Mouse (Mus musculus) MEL (cell line): Measurements from ENCODE around the gene 1700003F12Rik. TPM values are rescaled to one million over a fixed set of nuclear protein-coding genes. Genes with fewer than 3 reads are reported as not detected.

Experiments used
- DNase-seq: peaks from one replicate; pipeline ENCODE4 v3.0.0; 2011; ENCODE audit warnings: low read depth, low spot score
- H3K27ac ChIP-seq: 2 replicates; pipeline ENCODE4 v1.5.1; 2012; ENCODE audit warnings: low read depth, mild to moderate bottlenecking, control low read depth, low read length, moderate library complexity; ENCODE audit not compliant: control insufficient read depth
- H3K27me3 ChIP-seq, 2 experiments: fragments of 150-350 bp in 1 of 2; sonication (generic) in 1 of 2; 2 replicates each; pipeline ENCODE4 v1.6.1; 2012; ENCODE audit warnings: low read length in 2 of 2, mild to moderate bottlenecking in 2 of 2, improper control_type of control experiment in 1 of 2, moderate library complexity in 1 of 2; ENCODE audit not compliant: insufficient read depth in 2 of 2, control insufficient read depth in 1 of 2
- H3K36me3 ChIP-seq, 2 experiments: 2 replicates each; pipeline ENCODE4 v1.6.1; 2012 to 2014; ENCODE audit warnings: low read length in 2 of 2, improper control_type of control experiment in 1 of 2, inconsistent platforms in 1 of 2, mild to moderate bottlenecking in 1 of 2; ENCODE audit not compliant: insufficient read depth in 2 of 2, control insufficient read depth in 1 of 2
- H3K4me1 ChIP-seq, 2 experiments: fragments of 150-350 bp in 1 of 2; sonication (generic) in 1 of 2; 2 replicates each; pipeline ENCODE4 v1.6.1; 2012; ENCODE audit warnings: low read length in 2 of 2, improper control_type of control experiment in 1 of 2, mild to moderate bottlenecking in 1 of 2; ENCODE audit not compliant: insufficient read depth in 2 of 2, control insufficient read depth in 1 of 2
- H3K4me3 ChIP-seq, 2 experiments: fragments of 150-350 bp in 1 of 2; sonication (generic) in 1 of 2; 2 replicates each; pipeline ENCODE4 v1.5.1; 2012; ENCODE audit warnings: low read depth in 2 of 2, low read length in 2 of 2, mild to moderate bottlenecking in 2 of 2, moderate library complexity in 2 of 2, control low read depth in 1 of 2, improper control_type of control experiment in 1 of 2; ENCODE audit not compliant: control insufficient read depth in 1 of 2, insufficient read depth in 1 of 2
- H3K79me2 ChIP-seq: 2 replicates; pipeline ENCODE4 v1.6.1; 2012; ENCODE audit warnings: mild to moderate bottlenecking, low read length, moderate library complexity; ENCODE audit not compliant: control insufficient read depth, poor library complexity, insufficient read depth
- H3K9ac ChIP-seq: 2 replicates; pipeline ENCODE4 v1.6.1; 2012; ENCODE audit warnings: low read depth, mild to moderate bottlenecking, control low read depth, low read length, moderate library complexity; ENCODE audit not compliant: control insufficient read depth, poor library complexity, severe bottlenecking
- H3K9me3 ChIP-seq: fragments of 150-350 bp; sonication (generic); replicated peaks from 2 replicates; pipeline ENCODE4 v1.6.1; 2012; ENCODE audit warnings: mild to moderate bottlenecking, low read length, improper control_type of control experiment, moderate library complexity; ENCODE audit not compliant: insufficient read depth
- CHD1 ChIP-seq: IDR thresholded peaks from 2 replicates; pipeline ENCODE4 v1.6.1; 2012; ENCODE audit warnings: low read depth, mild to moderate bottlenecking, inconsistent platforms, low read length, improper control_type of control experiment
- CTCF ChIP-seq, 3 experiments: IDR thresholded peaks in 2 of 3; conservative IDR thresholded peaks in 1 of 3; 2 replicates each; pipeline ENCODE4 v1.5.1; 2011 to 2012; ENCODE audit warnings: low read length in 3 of 3, low read depth in 2 of 3, mild to moderate bottlenecking in 2 of 3, improper control_type of control experiment in 1 of 3, inconsistent platforms in 1 of 3, mixed read lengths in 1 of 3, moderate library complexity in 1 of 3; ENCODE audit not compliant: control insufficient read depth in 1 of 3, insufficient read depth in 1 of 3, poor library complexity in 1 of 3, severe bottlenecking in 1 of 3
- E2F4 ChIP-seq: IDR thresholded peaks from 2 replicates; pipeline ENCODE4 v1.6.1; 2011; ENCODE audit warnings: low read depth, low read length, improper control_type of control experiment, borderline replicate concordance
- ELF1 ChIP-seq: IDR thresholded peaks from 2 replicates; pipeline ENCODE4 v1.6.1; 2014; ENCODE audit warnings: low read depth, mild to moderate bottlenecking, inconsistent platforms, low read length, improper control_type of control experiment, moderate library complexity
- GABPA ChIP-seq: IDR thresholded peaks from 2 replicates; pipeline ENCODE4 v1.6.1; 2012; ENCODE audit warnings: low read depth, mild to moderate bottlenecking, inconsistent platforms, low read length, improper control_type of control experiment, moderate library complexity
- MAX ChIP-seq: IDR thresholded peaks from 2 replicates; pipeline ENCODE4 v1.6.1; 2011; ENCODE audit warnings: low read length, improper control_type of control experiment
- MEF2A ChIP-seq: IDR thresholded peaks from 2 replicates; pipeline ENCODE4 v1.6.1; 2014; ENCODE audit warnings: low read depth, mild to moderate bottlenecking, inconsistent platforms, low read length, improper control_type of control experiment; ENCODE audit not compliant: poor library complexity, insufficient replicate concordance, severe bottlenecking; ENCODE audit errors: extremely low read depth
- NELFE ChIP-seq: IDR thresholded peaks from 2 replicates; pipeline ENCODE4 v1.6.1; 2011; ENCODE audit warnings: low read depth, low read length, improper control_type of control experiment
- POLR2A ChIP-seq, 2 experiments: IDR thresholded peaks; 2 replicates each; pipeline ENCODE4 v1.6.1; 2011 to 2012; ENCODE audit warnings: low read length in 2 of 2, mild to moderate bottlenecking in 2 of 2, control low read depth in 1 of 2, improper control_type of control experiment in 1 of 2, low read depth in 1 of 2, moderate library complexity in 1 of 2; ENCODE audit not compliant: control insufficient read depth in 1 of 2, insufficient read depth in 1 of 2, poor library complexity in 1 of 2
- POLR2AphosphoS2 ChIP-seq: IDR thresholded peaks from 2 replicates; pipeline ENCODE4 v1.6.1; 2011; ENCODE audit warnings: low read length, improper control_type of control experiment
- RCOR1 ChIP-seq: IDR thresholded peaks from 2 replicates; pipeline ENCODE4 v1.6.1; 2012; ENCODE audit warnings: low read depth, mild to moderate bottlenecking, inconsistent platforms, low read length, improper control_type of control experiment
- SMC3 ChIP-seq: IDR thresholded peaks from 2 replicates; pipeline ENCODE4 v1.6.1; 2011; ENCODE audit warnings: low read depth, low read length, improper control_type of control experiment
- TAL1 ChIP-seq: IDR thresholded peaks from 2 replicates; pipeline ENCODE4 v1.6.1; 2012; ENCODE audit warnings: mild to moderate bottlenecking, inconsistent platforms, low read length, moderate library complexity, mixed read lengths
- USF1 ChIP-seq: IDR thresholded peaks from 2 replicates; pipeline ENCODE4 v1.6.1; 2014; ENCODE audit warnings: low read depth, mild to moderate bottlenecking, inconsistent platforms, low read length, improper control_type of control experiment, moderate library complexity
- ZC3H11A ChIP-seq: IDR thresholded peaks from 2 replicates; pipeline ENCODE4 v1.6.1; 2012; ENCODE audit warnings: low read depth, mild to moderate bottlenecking, inconsistent platforms, low read length, improper control_type of control experiment
- ZMIZ1 ChIP-seq: IDR thresholded peaks from 2 replicates; pipeline ENCODE4 v1.6.1; 2012; ENCODE audit warnings: low read depth, mild to moderate bottlenecking, inconsistent platforms, low read length, improper control_type of control experiment, moderate library complexity
- polyA plus RNA-seq, 2 experiments: library from polyadenylated mRNA; stranded (reverse) in 1 of 2; unstranded in 1 of 2; fragments of >175 nt in 1 of 2; fragments of >200 nt in 1 of 2; gene quantifications; 2 replicates each; pipeline versions ENCODE4 v1.2.1 to v1.2.4; 2012; ENCODE audit warnings: low replicate concordance in 2 of 2, low read depth in 1 of 2; ENCODE audit not compliant: insufficient read length in 2 of 2, insufficient read depth in 1 of 2, missing spikeins in 1 of 2
- total RNA-seq: library from RNA; depleted of rRNA; stranded (reverse); fragments of 300-350 nt; gene quantifications from 2 replicates; pipeline ENCODE4 v1.2.3, GENCODE M21; 2012

Gene 1700003F12Rik
- total and polyA plus RNA-seq, 3 experiments = 0.42 to 0.72 TPM; not detected in 1

DNA sequence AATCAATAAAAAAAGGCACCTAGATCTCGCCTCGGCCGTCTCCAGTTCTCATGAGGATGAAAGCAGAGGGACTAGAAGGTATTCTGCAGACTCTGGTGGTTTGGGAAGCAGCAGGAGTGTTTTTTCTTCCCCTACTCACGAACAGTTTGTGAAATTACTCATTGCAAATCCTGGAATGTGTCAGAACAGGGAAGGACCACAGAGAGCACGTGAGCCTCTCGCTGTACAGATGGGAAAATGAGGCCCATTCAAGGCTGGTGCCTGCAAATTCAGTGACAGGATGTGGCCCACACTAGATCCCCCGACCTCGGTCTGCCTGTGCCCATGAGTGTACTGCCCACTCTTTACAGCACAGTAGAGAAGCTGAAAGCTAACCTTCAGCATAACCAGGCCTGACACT, 25.1 kb downstream of the 1700003F12Rik start:
- no peak overlapping the region for H3K27ac ChIP-seq
- H3K9ac ChIP-seq = no peak overlapping the region
- H3K4me1 ChIP-seq = peaks cover 0 to 20% of the 10 kb centered on the region in 2 experiments; a peak in 3 of 4 replicates
- no peaks in the 10 kb centered on the region for H3K9me3 ChIP-seq
- no peak overlapping the region for H3K4me3 ChIP-seq
- H3K79me2 ChIP-seq = peaks cover 21% of the 10 kb centered on the region
- DNase-seq = no peak
- peaks cover 0 to 20% of the 10 kb centered on the region in 2 experiments; a peak in 2 of 4 replicates for H3K36me3 ChIP-seq
- no peaks in the 10 kb centered on the region for H3K27me3 ChIP-seq
- no peak for TF ChIP-seq SMC3
- TF ChIP-seq MEF2A = no peak
- TF ChIP-seq RCOR1 = no peak
- no peak for TF ChIP-seq NELFE
- no peak for TF ChIP-seq GABPA
- no peak for TF ChIP-seq MAX

DNA sequence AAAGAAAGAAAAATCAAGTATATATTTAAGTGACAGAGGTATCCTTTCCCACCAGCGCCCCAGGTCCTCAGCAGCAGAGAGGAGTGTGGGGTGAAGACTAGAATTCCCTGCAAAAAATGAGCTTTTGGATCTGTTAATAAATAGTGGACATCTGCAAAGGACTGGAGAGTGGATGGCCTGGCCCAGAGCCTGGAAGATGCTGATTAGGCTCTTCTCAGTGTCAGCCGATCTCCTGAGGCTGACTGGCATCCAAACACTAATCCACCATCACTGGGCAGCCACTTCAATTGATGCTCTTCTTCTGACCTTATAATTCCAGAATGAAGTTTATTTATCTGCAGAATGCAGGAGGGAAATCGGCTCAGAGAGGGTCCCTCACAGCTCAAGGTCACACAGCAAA, 26.1 kb downstream of the 1700003F12Rik start:
- Histone ChIP-seq H3K27ac (no peak overlapping the region), H3K79me2 (peaks cover 14% of the 10 kb centered on the region), H3K27me3 (no peaks in the 10 kb centered on the region), H3K9ac (no peak overlapping the region), H3K36me3 (peaks cover 0 to 12% of the 10 kb centered on the region in 2 experiments; a peak in 2 of 4 replicates), H3K4me3 (no peak overlapping the region), H3K4me1 (peaks cover 0 to 13% of the 10 kb centered on the region in 2 experiments; a peak in 3 of 4 replicates), H3K9me3 (no peaks in the 10 kb centered on the region)
- no peak for DNase-seq
- no peak for TF ChIP-seq CTCF (IDR thresholded peaks at IDR 0.05 in 2 of 3, conservative IDR thresholded peaks at IDR 0.05 in 1 of 3; ENCODE audit: control insufficient read depth in 1 of 3, insufficient read depth in 1 of 3, low read depth in 2 of 3, low read length in 3 of 3, poor library complexity in 1 of 3, severe bottlenecking in 1 of 3)
- no peak for TF ChIP-seq ZMIZ1
- TF ChIP-seq SMC3 = no peak
- no peak for TF ChIP-seq RCOR1
- TF ChIP-seq ELF1 = no peak
- no peak for TF ChIP-seq TAL1
- no peak for TF ChIP-seq USF1
- no peak for TF ChIP-seq ZC3H11A
- no peak for TF ChIP-seq CHD1
- no peak for TF ChIP-seq POLR2A (IDR thresholded peaks at IDR 0.05; ENCODE audit: control insufficient read depth in 1 of 2, insufficient read depth in 1 of 2, low read depth in 1 of 2, low read length in 2 of 2, poor library complexity in 1 of 2)
- TF ChIP-seq POLR2AphosphoS2 = no peak
- TF ChIP-seq E2F4 = no peak

DNA sequence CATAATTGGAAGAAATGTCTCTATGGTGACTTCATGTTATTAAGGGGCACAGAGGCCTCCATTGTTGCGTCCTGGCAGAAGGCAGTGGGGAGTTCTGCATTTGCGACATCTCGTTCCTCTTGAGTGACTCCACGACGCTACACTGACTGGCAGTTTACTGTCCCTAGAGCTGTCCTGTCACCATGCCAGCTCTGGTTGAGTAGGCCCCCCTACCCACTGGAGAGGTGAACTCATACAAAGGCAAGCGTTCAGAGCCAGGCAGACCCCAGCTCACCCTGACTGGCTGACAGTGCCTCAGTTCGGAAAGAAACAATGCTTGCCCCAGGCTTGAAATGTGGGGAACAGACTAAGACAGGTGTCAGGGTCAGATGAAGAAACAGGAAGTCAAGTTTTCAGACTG, 27.4 kb downstream of the 1700003F12Rik start:
- TF ChIP-seq GABPA (no peak), TAL1 (peak; percentile 42)
- H3K4me3 ChIP-seq = no peak overlapping the region

More for the DNA sequence above, 27.4 kb downstream of the 1700003F12Rik start:
- H3K4me1 ChIP-seq = peaks cover 0 to 11% of the 10 kb centered on the region in 2 experiments; a peak in 2 of 4 replicates
- H3K36me3 ChIP-seq = peaks cover 0 to 10% of the 10 kb centered on the region in 2 experiments; a peak in 2 of 4 replicates
- H3K9me3 ChIP-seq = no peaks in the 10 kb centered on the region
- no peaks in the 10 kb centered on the region for H3K27me3 ChIP-seq
- no peak overlapping the region for H3K9ac ChIP-seq
- DNase-seq = peak; percentile 47
- H3K27ac ChIP-seq = no peak overlapping the region
- H3K79me2 ChIP-seq = peaks cover 3% of the 10 kb centered on the region; the same call in 1 of the 2 replicates
